Mouse (Mus musculus): ENCODE data around the gene Wdcp. TPM values are rescaled to one million over a fixed set of nuclear protein-coding genes. Genes with fewer than 3 reads are reported as not detected.

The Wdcp gene
- polyA plus RNA-seq, 1 experiment from 2014 or later = 11.8 TPM

GRCm38 (mm10) chr12:4816680-4817360 lies 26.3 kb upstream of the Wdcp start:
- peak overlapping the region; percentile 80 for H3K4me2 ChIP-seq (replicated peaks; ENCODE audit: low read depth, low read length)
- ATAC-seq (peak; percentile 64), DNase-seq (ENCODE audit: low spot score) (no peak)
- peak overlapping the region; percentile 67 for H3K9ac ChIP-seq (replicated peaks; ENCODE audit: low read depth)
- 7% methylated on average over 24 of the region's 24 CpGs for WGBS
- TF ChIP-seq CTCF (IDR thresholded peaks at IDR 0.05) (no peak), EP300 (IDR thresholded peaks at IDR 0.05) (no peak)
- H3K27ac ChIP-seq (ENCODE audit: low read length) = peak overlapping the region; percentile 91
- peak overlapping the region; percentile 87 for H3K4me3 ChIP-seq (ENCODE audit: low read depth, low read length)
- H3K9me3 ChIP-seq (ENCODE audit: low read length) = no peaks in the 10 kb centered on the region
- H3K27me3 ChIP-seq (replicated peaks; ENCODE audit: insufficient read depth, low read length) = no peaks in the 10 kb centered on the region
- H3K36me3 ChIP-seq (ENCODE audit: insufficient read depth, low read length) = peaks cover 8% of the 10 kb centered on the region
- H3K4me1 ChIP-seq (ENCODE audit: insufficient read depth, low read depth, low read length) = no peaks in the 10 kb centered on the region

GRCm38 (mm10) chr12:4817361-4818101 lies 25.6 kb upstream of the Wdcp start, which contains the start of gene Sf3b6:
TSS of gene Sf3b6 (plus strand) at chr12:4817544.
- DNase-seq (ENCODE audit: low spot score) = peak; percentile 99
- no peaks in the 10 kb centered on the region for H3K4me1 ChIP-seq (ENCODE audit: insufficient read depth, low read depth, low read length)
- H3K27me3 ChIP-seq (replicated peaks; ENCODE audit: insufficient read depth, low read length) = no peaks in the 10 kb centered on the region
- peak within 1 kb of the TSS; percentile 80 for H3K4me2 ChIP-seq (replicated peaks; ENCODE audit: low read depth, low read length)
- H3K4me3 ChIP-seq (ENCODE audit: low read depth, low read length) = peak within 1 kb of the TSS; percentile 87
- under 1% methylated on average over 49 of the region's 49 CpGs for WGBS
- peak within 1 kb of the TSS; percentile 91 for H3K27ac ChIP-seq (ENCODE audit: low read length)
- peak within 1 kb of the TSS; percentile 67 for H3K9ac ChIP-seq (replicated peaks; ENCODE audit: low read depth)
- peaks cover 9% of the 10 kb centered on the region for H3K36me3 ChIP-seq (ENCODE audit: insufficient read depth, low read length)
- no peaks in the 10 kb centered on the region for H3K9me3 ChIP-seq (ENCODE audit: low read length)
- ATAC-seq = peak; percentile 98
- TF ChIP-seq CTCF (IDR thresholded peaks at IDR 0.05) (no peak), EP300 (IDR thresholded peaks at IDR 0.05) (peak; percentile 18; the same call in 1 of the 2 replicates)

- H3K4me3 ChIP-seq (ENCODE audit: low read depth, low read length) = no peak overlapping the region
- H3K4me2 ChIP-seq (replicated peaks; ENCODE audit: low read depth, low read length) = no peak overlapping the region
- no peak for ATAC-seq
- peaks cover 9% of the 10 kb centered on the region; the same call in 1 of the 2 replicates for H3K36me3 ChIP-seq (ENCODE audit: insufficient read depth, low read length)
- no peaks in the 10 kb centered on the region for H3K4me1 ChIP-seq (ENCODE audit: insufficient read depth, low read depth, low read length)
- no peak overlapping the region for H3K9ac ChIP-seq (replicated peaks; ENCODE audit: low read depth)
- H3K27ac ChIP-seq (ENCODE audit: low read length) = no peak overlapping the region
- H3K27me3 ChIP-seq (replicated peaks; ENCODE audit: insufficient read depth, low read length) = no peaks in the 10 kb centered on the region
- TF ChIP-seq CTCF (IDR thresholded peaks at IDR 0.05) (no peak), EP300 (IDR thresholded peaks at IDR 0.05) (no peak)
- no peak for DNase-seq (ENCODE audit: low spot score)
- H3K9me3 ChIP-seq (ENCODE audit: low read length) = no peaks in the 10 kb centered on the region
- 74% methylated on average over 3 of the region's 3 CpGs for WGBS
Measured at GRCm38 (mm10) chr12:4827256-4827655, 15.8 kb upstream of the Wdcp start.

GRCm38 (mm10) chr12:4836959-4837358 lies 6.1 kb upstream of the Wdcp start:
- no peak for DNase-seq (ENCODE audit: low spot score)
- Histone ChIP-seq H3K27ac (ENCODE audit: low read length) (no peak overlapping the region), H3K4me3 (ENCODE audit: low read depth, low read length) (no peak overlapping the region), H3K9ac (replicated peaks; ENCODE audit: low read depth) (no peak overlapping the region), H3K4me2 (replicated peaks; ENCODE audit: low read depth, low read length) (no peak overlapping the region), H3K27me3 (replicated peaks; ENCODE audit: insufficient read depth, low read length) (no peaks in the 10 kb centered on the region), H3K36me3 (ENCODE audit: insufficient read depth, low read length) (0 out of 2 replicates have a peak, but pooled peaks cover 2% of the 10 kb centered on the region), H3K9me3 (ENCODE audit: low read length) (no peaks in the 10 kb centered on the region), H3K4me1 (ENCODE audit: insufficient read depth, low read depth, low read length) (peaks cover 4% of the 10 kb centered on the region; the same call in 1 of the 2 replicates)
- WGBS = 25% methylated on average over 4 of the region's 4 CpGs
- no peak for ATAC-seq
- TF ChIP-seq CTCF (IDR thresholded peaks at IDR 0.05) = no peak
- TF ChIP-seq EP300 (IDR thresholded peaks at IDR 0.05) = no peak

GRCm38 (mm10) chr12:4840010-4840409 lies 3.1 kb upstream of the Wdcp start:
- H3K4me1 ChIP-seq (ENCODE audit: insufficient read depth, low read depth, low read length) = peaks cover 10% of the 10 kb centered on the region; the same call in 1 of the 2 replicates
- H3K4me3 ChIP-seq (ENCODE audit: low read depth, low read length) = no peak overlapping the region
- H3K9ac ChIP-seq (replicated peaks; ENCODE audit: low read depth) = no peak overlapping the region
- peak; percentile 42 for DNase-seq (ENCODE audit: low spot score)
- H3K36me3 ChIP-seq (ENCODE audit: insufficient read depth, low read length) = no peaks in the 10 kb centered on the region
- H3K27ac ChIP-seq (ENCODE audit: low read length) = no peak overlapping the region
- WGBS = 31% methylated on average over 6 of the region's 6 CpGs
- no peak for ATAC-seq
- peak overlapping the region; percentile 100 for H3K4me2 ChIP-seq (replicated peaks; ENCODE audit: low read depth, low read length)
- no peaks in the 10 kb centered on the region for H3K27me3 ChIP-seq (replicated peaks; ENCODE audit: insufficient read depth, low read length)
- H3K9me3 ChIP-seq (ENCODE audit: low read length) = no peaks in the 10 kb centered on the region
- no peak for TF ChIP-seq CTCF (IDR thresholded peaks at IDR 0.05)
- peak; percentile 61 for TF ChIP-seq EP300 (IDR thresholded peaks at IDR 0.05)

- Histone ChIP-seq H3K4me1 (ENCODE audit: insufficient read depth, low read depth, low read length) (peaks cover 10% of the 10 kb centered on the region; the same call in 1 of the 2 replicates), H3K27me3 (replicated peaks; ENCODE audit: insufficient read depth, low read length) (no peaks in the 10 kb centered on the region), H3K4me2 (replicated peaks; ENCODE audit: low read depth, low read length) (peak overlapping the region; percentile 100), H3K9me3 (ENCODE audit: low read length) (no peaks in the 10 kb centered on the region), H3K4me3 (ENCODE audit: low read depth, low read length) (peak overlapping the region; percentile 70), H3K27ac (ENCODE audit: low read length) (no peak overlapping the region), H3K36me3 (ENCODE audit: insufficient read depth, low read length) (no peaks in the 10 kb centered on the region), H3K9ac (replicated peaks; ENCODE audit: low read depth) (0 out of 2 replicates have a peak overlapping the region, but pooled peaks have one; percentile 55)
- DNase-seq (ENCODE audit: low spot score) (peak; percentile 29), ATAC-seq (no peak)
- 0% methylated on average over 11 of the region's 11 CpGs for WGBS
- no peak for TF ChIP-seq CTCF (IDR thresholded peaks at IDR 0.05)
- TF ChIP-seq EP300 (IDR thresholded peaks at IDR 0.05) = no peak
Measured at GRCm38 (mm10) chr12:4840741-4841140, 2.4 kb upstream of the Wdcp start.

All from lung, postnatal 0 days (tissue).